Mouse (Mus musculus) bone marrow macrophage, adult 2 months (primary cell): ENCODE data around the gene Myo3b.

Experiments used
- CTCF ChIP-seq: IDR thresholded peaks from 2 replicates; pipeline ENCODE4 v1.5.1; 2012; ENCODE audit warnings: low read depth, mild to moderate bottlenecking, low read length, moderate library complexity
- POLR2A ChIP-seq: IDR thresholded peaks from 2 replicates; pipeline ENCODE4 v1.6.1; 2012; ENCODE audit warnings: mild to moderate bottlenecking, low read depth, low read length, borderline replicate concordance

GRCm38 (mm10) chr2:70058201-70058600 is 19.3 kb downstream of the Myo3b start:
- TF ChIP-seq CTCF = no peak
- TF ChIP-seq POLR2A = no peak
